Mouse (Mus musculus): Measurements from ENCODE around the gene Bri3. TPM values are rescaled to one million over a fixed set of nuclear protein-coding genes. Genes with fewer than 3 reads are reported as not detected.
"Not testable (repeated sequence)": the region's sequence is repeated elsewhere in the genome, so short reads cannot be mapped to it uniquely, and the experiment has no call there.

The Bri3 gene
- total RNA-seq, 4 experiments from 2014 or later = 63.5 to 74.4 (median 72.5) TPM

- DNase-seq (ENCODE audit: low spot score in 2 of 2) = no peak
Observed at GRCm38 (mm10) chr5:144289769-144290440, 45.7 kb downstream of the Bri3 start.

GRCm38 (mm10) chr5:144294908-144295307 lies 50.7 kb downstream of the Bri3 start:
- no peak for DNase-seq (ENCODE audit: low spot score in 2 of 2)

- no peak for DNase-seq (ENCODE audit: low spot score in 2 of 2)
Observed at GRCm38 (mm10) chr5:144295357-144295756, 51.1 kb downstream of the Bri3 start.

- DNase-seq (ENCODE audit: low spot score in 2 of 2) = no peak
Observed at GRCm38 (mm10) chr5:144296090-144296604, 51.9 kb downstream of the Bri3 start.

- DNase-seq (ENCODE audit: low spot score in 2 of 2) = no peak
Observed at GRCm38 (mm10) chr5:144303071-144303470, 58.8 kb downstream of the Bri3 start.

GRCm38 (mm10) chr5:144308929-144309328 lies 64.7 kb downstream of the Bri3 start:
- DNase-seq (ENCODE audit: low spot score in 2 of 2) = no peak

- DNase-seq (ENCODE audit: low spot score in 2 of 2) = no peak
Observed at GRCm38 (mm10) chr5:144312183-144312582, 67.9 kb downstream of the Bri3 start.

- DNase-seq (ENCODE audit: low spot score in 2 of 2) = no peak
Observed at GRCm38 (mm10) chr5:144313335-144313734, 69.1 kb downstream of the Bri3 start.

- DNase-seq (ENCODE audit: low spot score in 2 of 2) = no peak
Observed at GRCm38 (mm10) chr5:144314731-144315494, 70.7 kb downstream of the Bri3 start.

GRCm38 (mm10) chr5:144316442-144316841 lies 72.2 kb downstream of the Bri3 start:
- DNase-seq (ENCODE audit: low spot score in 2 of 2) = no peak

- no peak for DNase-seq (ENCODE audit: low spot score in 2 of 2)
Observed at GRCm38 (mm10) chr5:144317426-144317825, 73.2 kb downstream of the Bri3 start.

- DNase-seq (ENCODE audit: low spot score in 2 of 2) = no peak
Observed at GRCm38 (mm10) chr5:144318286-144318685, 74.0 kb downstream of the Bri3 start.

GRCm38 (mm10) chr5:144321681-144322080 lies 77.4 kb downstream of the Bri3 start:
- DNase-seq (ENCODE audit: low spot score in 2 of 2) = no peak

GRCm38 (mm10) chr5:144322717-144323116 lies 78.5 kb downstream of the Bri3 start:
- DNase-seq (ENCODE audit: low spot score in 2 of 2) = no peak

- no peak for DNase-seq (ENCODE audit: low spot score in 2 of 2)
Observed at GRCm38 (mm10) chr5:144334010-144334409, 89.8 kb downstream of the Bri3 start.

GRCm38 (mm10) chr5:144335357-144335756 lies 91.1 kb downstream of the Bri3 start:
- DNase-seq (ENCODE audit: low spot score in 2 of 2) = not testable (repeated sequence)

- no peak for DNase-seq (ENCODE audit: low spot score in 2 of 2)
Observed at GRCm38 (mm10) chr5:144338787-144339186, 94.5 kb downstream of the Bri3 start.

- no peak for DNase-seq (ENCODE audit: low spot score in 2 of 2)
Observed at GRCm38 (mm10) chr5:144341085-144341484, 96.8 kb downstream of the Bri3 start.

- no peak for DNase-seq (ENCODE audit: low spot score in 2 of 2)
Observed at GRCm38 (mm10) chr5:144344592-144344991, 100.4 kb downstream of the Bri3 start.

- DNase-seq (ENCODE audit: low spot score in 2 of 2) = no peak
Observed at GRCm38 (mm10) chr5:144351185-144351584, 106.9 kb downstream of the Bri3 start.

GRCm38 (mm10) chr5:144352250-144353047 lies 108.2 kb downstream of the Bri3 start:
- DNase-seq (ENCODE audit: low spot score in 2 of 2) = no peak

All from left cerebral cortex, adult 8-10 months (tissue).